Mouse (Mus musculus) ES-E14 (cell line): ENCODE results near the gene Gm48552.

ENCODE experiments used
- CHD2 ChIP-seq: IDR thresholded peaks from 2 replicates; pipeline ENCODE4 v1.6.1; 2014; ENCODE audit warnings: mild to moderate bottlenecking, low read depth, low read length, inconsistent platforms
- HCFC1 ChIP-seq: IDR thresholded peaks from 2 replicates; pipeline ENCODE4 v1.6.1; 2012; ENCODE audit warnings: low read length, inconsistent platforms, borderline replicate concordance; ENCODE audit not compliant: insufficient read depth
- MAFK ChIP-seq: IDR thresholded peaks from 2 replicates; pipeline ENCODE4 v1.6.1; 2014; ENCODE audit warnings: mild to moderate bottlenecking, low read depth, low read length, inconsistent platforms; ENCODE audit not compliant: insufficient read depth

- TF ChIP-seq HCFC1 (no peak), CHD2 (no peak), MAFK (peak; percentile 52; the same call in 1 of the 2 replicates)
Measured at GRCm38 (mm10) chr10:81375322-81375721, 13.5 kb upstream of the Gm48552 start.
